Comparison of ENCODE assay signal across 13 mouse cellular contexts in genomic region chr9:57938225-57939055, GRCm38 (mm10). TPM values are rescaled to one million over a fixed set of nuclear protein-coding genes. Genes with fewer than 3 reads are reported as not detected.
DNase-seq lines count a peak whose midpoint lies in the region; ATAC-seq and TF ChIP-seq lines count a peak whose summit lies in the region.
"Had no signal": no experiment of that assay in that cellular context is flagged by ENCODE, and none has a peak within 500 bp of the region (broad histone marks: within the 10 kb centered on the region; RNA-seq: fewer than 3 reads in every experiment).

No protein-coding gene starts in this region.

- intact Hi-C loops in heart, adult 2 months (cut with DNase I) = loop anchor here (5.0 kb wide), 1 partner anchor 76 kb away; no protein-coding TSS in a partner anchor

- 77% methylated on average over 5 of the region's 5 CpGs for WGBS in heart, adult 2 months
- 78% methylated on average over 5 of the region's 5 CpGs for WGBS in neural tube, embryonic 13.5 days
- WGBS in forebrain, embryonic 16.5 days = 70% methylated on average over 5 of the region's 5 CpGs
- WGBS in kidney, adult 2 months = 82% methylated on average over 5 of the region's 5 CpGs

- H3K79me2 ChIP-seq in heart, adult 2 months (replicated peaks; ENCODE audit: control insufficient read depth, insufficient read depth, low read length) = no peaks in the 10 kb centered on the region

- TF ChIP-seq CTCF in heart, adult 2 months (IDR thresholded peaks at IDR 0.05) = no peak
- no peak for TF ChIP-seq CTCF in kidney, adult 2 months (conservative IDR thresholded peaks at IDR 0.05; ENCODE audit: insufficient read depth, insufficient read length, low read depth, low read length)

- no peak for TF ChIP-seq POLR2A in heart, adult 2 months (IDR thresholded peaks at IDR 0.05; ENCODE audit: insufficient read depth, low read depth, low read length)
- no peak for TF ChIP-seq POLR2A in kidney, adult 2 months (IDR thresholded peaks at IDR 0.05; ENCODE audit: low read depth, low read length)

- no peaks in the 10 kb centered on the region for H3K9me3 ChIP-seq in neural tube, embryonic 13.5 days
- H3K9me3 ChIP-seq in forebrain, embryonic 16.5 days (ENCODE audit: control insufficient read depth, low read length) = no peaks in the 10 kb centered on the region
- H3K9me3 ChIP-seq: embryonic facial prominence, embryonic 13.5 days; kidney, embryonic 15.5 days; liver, embryonic 13.5 days had no signal

- TF ChIP-seq EP300 in heart, adult 2 months (IDR thresholded peaks at IDR 0.05; ENCODE audit: insufficient read depth, low read depth, low read length) = no peak

- no peak overlapping the region for H3K9ac ChIP-seq in heart, adult 2 months (ENCODE audit: low read depth, low read length)
- H3K9ac ChIP-seq in neural tube, embryonic 13.5 days = peak overlapping the region; percentile 89
- H3K9ac ChIP-seq in forebrain, embryonic 16.5 days (replicated peaks; ENCODE audit: low read depth, low read length) = no peak overlapping the region
- H3K9ac ChIP-seq: embryonic facial prominence, embryonic 13.5 days; kidney, embryonic 15.5 days; liver, embryonic 13.5 days had no signal

- H3K27me3 ChIP-seq in heart, adult 2 months (ENCODE audit: control insufficient read depth, insufficient read depth, low read length) = peaks cover 1% of the 10 kb centered on the region; the same call in 1 of the 2 replicates
- H3K27me3 ChIP-seq in neural tube, embryonic 13.5 days = peaks cover 36% of the 10 kb centered on the region
- no peaks in the 10 kb centered on the region for H3K27me3 ChIP-seq in forebrain, embryonic 16.5 days (replicated peaks; ENCODE audit: control insufficient read depth, insufficient read depth, low read length)
- peaks cover 1% of the 10 kb centered on the region; the same call in 1 of the 2 replicates for H3K27me3 ChIP-seq in kidney, adult 2 months (replicated peaks; ENCODE audit: control insufficient read depth, insufficient read depth, low read length)

- DNase-seq in heart, adult 11 months = peak; percentile 83
- no peak for DNase-seq in heart, adult 2 months
- no peak for DNase-seq in neural tube, embryonic 10.5 days (ENCODE audit: extremely low spot score, low spot score)
- peak; percentile 50 for DNase-seq in NIH3T3 (ENCODE audit: low read depth)
- DNase-seq in kidney, adult 2 months = no peak
- DNase-seq in frontal cortex, postnatal 25 days (ENCODE audit: low spot score in 2 of 2) = no peak
- DNase-seq: gastrocnemius, postnatal 14 days; liver, embryonic 13.5 days had no signal

- H3K4me3 ChIP-seq in heart, adult 2 months = no peak overlapping the region
- no peak overlapping the region for H3K4me3 ChIP-seq in neural tube, embryonic 13.5 days
- no peak overlapping the region for H3K4me3 ChIP-seq in forebrain, embryonic 16.5 days (replicated peaks; ENCODE audit: low read length)
- no peak overlapping the region for H3K4me3 ChIP-seq in kidney, adult 2 months (ENCODE audit: insufficient read depth, low read depth, low read length)
- H3K4me3 ChIP-seq: liver, embryonic 13.5 days had no signal

- H3K27ac ChIP-seq in heart, adult 2 months = no peak overlapping the region
- H3K27ac ChIP-seq in neural tube, embryonic 13.5 days (replicated peaks) = no peak overlapping the region
- H3K27ac ChIP-seq in forebrain, embryonic 16.5 days (ENCODE audit: low read length) = peak overlapping the region; percentile 90; the same call in 1 of the 2 replicates
- H3K27ac ChIP-seq in kidney, adult 2 months (ENCODE audit: insufficient read depth, low read depth, low read length) = no peak overlapping the region
- H3K27ac ChIP-seq: embryonic facial prominence, embryonic 13.5 days; liver, embryonic 13.5 days had no signal

- no peaks in the 10 kb centered on the region for H3K36me3 ChIP-seq in heart, adult 2 months (ENCODE audit: control insufficient read depth, insufficient read depth, low read length)
- no peaks in the 10 kb centered on the region for H3K36me3 ChIP-seq in neural tube, embryonic 13.5 days
- H3K36me3 ChIP-seq in forebrain, embryonic 16.5 days (ENCODE audit: control insufficient read depth, insufficient read depth) = no peaks in the 10 kb centered on the region
- H3K36me3 ChIP-seq in kidney, adult 2 months (ENCODE audit: control insufficient read depth, insufficient read depth, low read length) = no peaks in the 10 kb centered on the region
- H3K36me3 ChIP-seq: embryonic facial prominence, embryonic 13.5 days; kidney, embryonic 15.5 days; liver, embryonic 13.5 days had no signal

- H3K4me1 ChIP-seq in heart, adult 2 months (ENCODE audit: control insufficient read depth, insufficient read depth, low read length) = no peaks in the 10 kb centered on the region
- peaks cover 38% of the 10 kb centered on the region for H3K4me1 ChIP-seq in neural tube, embryonic 13.5 days (replicated peaks)
- peaks cover 48% of the 10 kb centered on the region for H3K4me1 ChIP-seq in forebrain, embryonic 16.5 days (replicated peaks; ENCODE audit: control insufficient read depth, insufficient read depth, low read length)
- H3K4me1 ChIP-seq in kidney, adult 2 months (ENCODE audit: control insufficient read depth, insufficient read depth, low read length) = no peaks in the 10 kb centered on the region

- ATAC-seq in neural tube, embryonic 13.5 days (ENCODE audit: low read depth) = no peak
- ATAC-seq in forebrain, embryonic 16.5 days = no peak
- ATAC-seq: activated CD4-positive, CD25-positive, alpha-beta regulatory T cell, adult 4 months had no signal

- no peak overlapping the region for H3K4me2 ChIP-seq in neural tube, embryonic 13.5 days
- no peak overlapping the region for H3K4me2 ChIP-seq in forebrain, embryonic 16.5 days (ENCODE audit: low read length)
- H3K4me2 ChIP-seq: liver, embryonic 13.5 days had no signal

RNA-seq across cellular contexts. Expression of gene Sema7a, which starts 1.5 kb away (rescaled TPM):
- 10 to 100 TPM; 26.7 to 31.1 TPM for total RNA-seq in heart, adult 2 months (2021)
- 29.0 and 31.3 TPM in 2 replicates for polyA plus RNA-seq in heart, adult 2 months (2012; rRNA removed)
- 1.8 and 2.1 TPM in 2 replicates for polyA plus RNA-seq in neural tube, embryonic 13.5 days (2015; fragmentation: Nextera tagmentation; extraction: Ambion mirVana)
- 2.5 and 2.6 TPM in 2 replicates for polyA plus RNA-seq in forebrain, embryonic 16.5 days (2015; fragmentation: Nextera tagmentation; extraction: Ambion mirVana)
- 9.4 and 9.6 TPM in 2 replicates for polyA plus RNA-seq in kidney, adult 2 months (2012; rRNA removed)
- polyA plus RNA-seq: liver, embryonic 13.5 days had no signal

RNA-seq across cellular contexts. Expression of gene Ubl7, which starts 27.7 kb away (rescaled TPM):
- total RNA-seq in heart, adult 2 months (2021) = 10 to 100 TPM; 75.2 to 83.2 TPM
- polyA plus RNA-seq in heart, adult 2 months (2012; rRNA removed) = 139 and 142 TPM in 2 replicates
- polyA plus RNA-seq in neural tube, embryonic 13.5 days (2015; fragmentation: Nextera tagmentation; extraction: Ambion mirVana) = 149 and 166 TPM in 2 replicates
- 174 and 175 TPM in 2 replicates for polyA plus RNA-seq in forebrain, embryonic 16.5 days (2015; fragmentation: Nextera tagmentation; extraction: Ambion mirVana)
- 144 and 150 TPM in 2 replicates for polyA plus RNA-seq in kidney, adult 2 months (2012; rRNA removed)

Comparison
In these comparisons a context has a peak if more than half of its experiments do, and no peak if none do; other contexts are left out.
1. DNase-seq: peak in heart, adult 11 months (single experiment) and NIH3T3 (single experiment); none in heart, adult 2 months (0 of 2), neural tube, embryonic 10.5 days (single experiment), kidney, adult 2 months (single experiment) and frontal cortex, postnatal 25 days (0 of 2).